Mouse (Mus musculus) megakaryocyte-erythroid progenitor cell, adult 5 weeks (primary cell): ENCODE measurements around the gene Slc36a2. TPM values are rescaled to one million over a fixed set of nuclear protein-coding genes. Genes with fewer than 3 reads are reported as not detected.

Source experiments
- polyA plus RNA-seq: library from polyadenylated mRNA; stranded (reverse); fragments of >175 nt; gene quantifications from 2 replicates; pipeline ENCODE4 v1.2.3, GENCODE M21; 2012

Gene Slc36a2
- 0.43 and 1.2 TPM in 2 replicates for polyA plus RNA-seq

GRCm38 (mm10) chr11:55184733-55185291, at the start of gene Slc36a2:
Gene Slc36a2 (minus strand): TSS chr11:55185077.

GRCm38 (mm10) chr11:55204159-55204596, 19.3 kb upstream of the Slc36a2 start, which contains the start of gene Slc36a1:
Gene Slc36a1 (plus strand): TSS chr11:55204350.

GRCm38 (mm10) chr11:55151608-55152007, 33.3 kb downstream of the Slc36a2 start, which contains the start of gene Slc36a3:
Gene Slc36a3 (minus strand): TSS chr11:55151708.

Other genes starting within 250 kb of the Slc36a2 start
- gene Tnip1, start 222.2 kb downstream of the Slc36a2 start, polyA plus RNA-seq, result 111 TPM in 2 replicates
- 40.1 and 43.5 TPM in 2 replicates for gene Anxa6, start 151.6 kb downstream of the Slc36a2 start, polyA plus RNA-seq
- 15.1 and 17.8 TPM in 2 replicates for gene Ccdc69, start 106.9 kb downstream of the Slc36a2 start, polyA plus RNA-seq
- gene Gm2a, start 87.0 kb downstream of the Slc36a2 start, polyA plus RNA-seq, result 27.8 and 37.9 TPM in 2 replicates
- gene Slc36a3, start 33.4 kb downstream of the Slc36a2 start, polyA plus RNA-seq, result not detected in 2 replicates
- 16.1 and 17.8 TPM in 2 replicates for gene Slc36a1, start 19.3 kb upstream of the Slc36a2 start, polyA plus RNA-seq
- not detected in 2 replicates for gene Fat2, start 151.5 kb upstream of the Slc36a2 start, polyA plus RNA-seq
- 0.05 and 0.18 TPM in 2 replicates for gene Sparc, start 238.1 kb upstream of the Slc36a2 start, polyA plus RNA-seq